Mouse (Mus musculus) Patski (cell line): ENCODE measurements around the gene Tsen54. TPM values are rescaled to one million over a fixed set of nuclear protein-coding genes. Genes with fewer than 3 reads are reported as not detected.

Experiments
- ATAC-seq: fragments of 100-300 bp; one replicate; pipeline ENCODE4 v1.8.0; 2021
- CTCF ChIA-PET: fragments of 350-600 bp; sonication (Branson Sonifier 250); formaldehyde crosslinking; loops from one replicate; lab custom pipeline; 2022; ENCODE audit warnings: inconsistent platforms; lab: Charles Lee
- POLR2A ChIA-PET: fragments of 350-600 bp; sonication (Branson Sonifier 250); formaldehyde crosslinking; loops from one replicate; lab custom pipeline; 2022; ENCODE audit warnings: antibody characterized with exemption, inconsistent platforms; lab: Charles Lee
- DNase-seq: peaks from one replicate; pipeline ENCODE4 v3.0.0-alpha.2; 2011; ENCODE audit warnings: low read depth, low spot score
- H3K27me3 ChIP-seq: fragments of 371-371 bp; one replicate; pipeline ENCODE4 v1.5.1; 2021
- CTCF ChIP-seq: fragments of 100-300 bp; IDR thresholded peaks from one replicate; pipeline ENCODE4 v1.5.1; 2021
- in situ Hi-C: fragments of 300-500 bp; cut with MboI; formaldehyde crosslinking; loops from 3 replicates; pipeline ENCODE4 v1.11.1; 2018; ENCODE audit warnings: low pct_unique_long_range_greater_than_20kb, mixed read lengths
- polyA plus RNA-seq: library from polyadenylated mRNA; unstranded; gene quantifications from one replicate; pipeline ENCODE4 v1.2.3, GENCODE M21; 2021

Gene Tsen54
- polyA plus RNA-seq, 1 experiment from 2014 or later: 52.3 TPM

- no peak for DNase-seq
- ATAC-seq: no peak
- no peak for TF ChIP-seq CTCF
- H3K27me3 ChIP-seq: no peaks in the 10 kb centered on the region
- in situ Hi-C loops: no loop called here
- ChIA-PET POLR2A (interaction anchor here (0.6 kb wide), 1 partner anchor 80 kb away, joined by 3 read pairs; no protein-coding TSS in a partner anchor), CTCF (interaction anchor here (1.3 kb wide), 1 partner anchor 10 kb away, joined by 5 read pairs; no protein-coding TSS in a partner anchor)
Measured at GRCm38 (mm10) chr11:115803072-115803709, 11.3 kb upstream of the Tsen54 start.

- POLR2A ChIA-PET: interaction anchor here (1.3 kb wide), 1 partner anchor 9 kb away, joined by 3 read pairs; no protein-coding TSS in a partner anchor
- H3K27me3 ChIP-seq: no peaks in the 10 kb centered on the region
- TF ChIP-seq CTCF: no peak
- in situ Hi-C loops: no loop called here
- ATAC-seq: no peak
- CTCF ChIA-PET: no interaction called here
- DNase-seq: no peak
Measured at GRCm38 (mm10) chr11:115805005-115805404, 9.5 kb upstream of the Tsen54 start.

GRCm38 (mm10) chr11:115806154-115806553 is 8.4 kb upstream of the Tsen54 start:
- POLR2A ChIA-PET: no interaction called here
- DNase-seq (no peak), ATAC-seq (no peak)
- in situ Hi-C loops: no loop called here
- H3K27me3 ChIP-seq: no peaks in the 10 kb centered on the region
- CTCF ChIA-PET: no interaction called here
- no peak for TF ChIP-seq CTCF

DNA sequence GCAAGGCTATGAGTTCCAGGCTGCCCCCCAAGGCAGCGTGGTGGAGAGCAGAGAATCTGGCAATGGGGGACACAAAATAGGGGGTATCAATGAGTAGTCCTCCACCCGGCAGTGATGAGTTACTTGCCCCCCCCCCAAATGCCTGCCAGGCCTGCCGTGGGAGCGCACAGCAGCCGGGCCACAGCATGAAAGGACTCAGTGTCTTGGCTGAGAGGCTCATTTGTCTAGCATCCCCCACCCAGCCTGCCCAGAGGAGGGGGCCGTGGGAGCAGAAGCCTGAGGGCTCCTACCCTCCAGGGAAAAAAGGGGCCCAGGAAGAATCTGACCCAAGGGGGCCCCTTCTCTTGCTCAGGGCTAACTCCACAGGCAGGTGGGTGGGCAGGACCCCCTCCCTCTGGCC is 7.2 kb upstream of the Tsen54 start:
- POLR2A ChIA-PET: interaction anchor here (1.9 kb wide), 1 partner anchor 9 kb away, joined by 5 read pairs; no protein-coding TSS in a partner anchor
- DNase-seq: no peak
- CTCF ChIA-PET: no interaction called here
- TF ChIP-seq CTCF: no peak
- in situ Hi-C loops: no loop called here
- ATAC-seq: no peak
- no peaks in the 10 kb centered on the region for H3K27me3 ChIP-seq

- in situ Hi-C loops: no loop called here
- no peak for DNase-seq
- no peak for TF ChIP-seq CTCF
- CTCF ChIA-PET: no interaction called here
- POLR2A ChIA-PET: interaction anchor here (1.9 kb wide), 1 partner anchor 10 kb away, joined by 5 read pairs; no protein-coding TSS in a partner anchor
- no peaks in the 10 kb centered on the region for H3K27me3 ChIP-seq
- ATAC-seq: no peak
Measured at GRCm38 (mm10) chr11:115807971-115808370, 6.6 kb upstream of the Tsen54 start.

- no peak for TF ChIP-seq CTCF
- in situ Hi-C loops: no loop called here
- DNase-seq (no peak), ATAC-seq (no peak)
- CTCF ChIA-PET: no interaction called here
- H3K27me3 ChIP-seq: no peaks in the 10 kb centered on the region
- POLR2A ChIA-PET: interaction anchor here (1.9 kb wide), 1 partner anchor 11 kb away, joined by 5 read pairs; no protein-coding TSS in a partner anchor
Measured at GRCm38 (mm10) chr11:115808696-115809310, 5.7 kb upstream of the Tsen54 start.

DNA sequence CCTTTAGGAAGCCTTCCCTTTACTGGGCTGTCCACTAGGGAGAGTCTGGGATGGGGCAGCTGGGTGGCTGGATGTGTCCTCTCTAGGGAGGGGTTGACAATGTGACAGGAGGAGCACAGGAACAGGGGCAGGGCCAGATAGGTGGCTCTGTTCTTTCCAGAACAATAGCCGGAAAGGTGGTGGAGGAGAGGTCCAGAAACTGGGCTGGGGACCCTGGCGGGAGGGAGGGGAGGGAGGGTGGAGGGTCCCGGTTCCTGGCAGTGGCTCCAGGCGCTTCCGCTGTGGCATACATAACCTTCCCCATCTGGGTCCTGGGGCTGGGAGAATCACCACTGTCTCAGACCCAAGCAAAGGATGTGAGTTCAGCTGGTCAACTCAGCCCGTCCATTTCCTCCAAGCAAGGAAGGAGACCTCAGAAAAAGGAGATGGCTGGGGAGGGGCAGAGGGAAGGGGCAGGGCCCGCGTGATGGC is 5.2 kb upstream of the Tsen54 start:
- TF ChIP-seq CTCF: no peak
- DNase-seq (no peak), ATAC-seq (no peak)
- in situ Hi-C loops: no loop called here
- CTCF ChIA-PET: interaction anchor here (0.9 to 2.0 kb wide), 2 partner anchors 67 to 87 kb away, joined by 4 to 6 read pairs; no protein-coding TSS in a partner anchor
- POLR2A ChIA-PET: interaction anchor here (0.7 kb wide), 1 partner anchor 107 kb away, joined by 3 read pairs; no protein-coding TSS in a partner anchor
- H3K27me3 ChIP-seq: no peaks in the 10 kb centered on the region

DNA sequence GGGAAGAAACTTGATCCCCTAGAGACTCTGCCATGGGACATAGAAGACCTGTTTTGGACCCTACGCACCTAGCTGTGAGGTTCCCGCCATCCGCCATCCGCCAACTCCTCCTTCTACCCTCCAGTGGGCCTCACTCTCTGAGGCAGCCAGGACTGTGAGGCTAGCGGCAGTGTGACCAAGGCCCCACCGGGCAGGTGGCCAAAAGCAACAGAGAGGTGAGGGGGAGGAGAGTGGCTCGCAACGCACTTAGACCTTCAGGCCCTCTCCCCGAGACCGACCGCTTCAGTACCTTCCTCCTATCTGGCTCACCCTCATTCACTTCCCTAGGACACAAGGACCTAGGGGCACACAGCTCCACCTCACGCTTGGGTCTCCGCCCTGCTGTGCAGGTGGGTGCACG is 4.1 kb upstream of the Tsen54 start:
- in situ Hi-C loops: loop anchor here (5.0 kb wide), 2 partner anchors 88 to 173 kb away; no protein-coding TSS in a partner anchor
- H3K27me3 ChIP-seq: no peaks in the 10 kb centered on the region
- no peak for TF ChIP-seq CTCF
- ATAC-seq (no peak), DNase-seq (no peak)
- POLR2A ChIA-PET: interaction anchor here (1.1 to 1.7 kb wide), 3 partner anchors 10 to 87 kb away, joined by 3 to 6 read pairs (median 4); no protein-coding TSS in a partner anchor
- CTCF ChIA-PET: interaction anchor here (2.0 kb wide), 1 partner anchor 88 kb away, joined by 6 read pairs; no protein-coding TSS in a partner anchor

DNA sequence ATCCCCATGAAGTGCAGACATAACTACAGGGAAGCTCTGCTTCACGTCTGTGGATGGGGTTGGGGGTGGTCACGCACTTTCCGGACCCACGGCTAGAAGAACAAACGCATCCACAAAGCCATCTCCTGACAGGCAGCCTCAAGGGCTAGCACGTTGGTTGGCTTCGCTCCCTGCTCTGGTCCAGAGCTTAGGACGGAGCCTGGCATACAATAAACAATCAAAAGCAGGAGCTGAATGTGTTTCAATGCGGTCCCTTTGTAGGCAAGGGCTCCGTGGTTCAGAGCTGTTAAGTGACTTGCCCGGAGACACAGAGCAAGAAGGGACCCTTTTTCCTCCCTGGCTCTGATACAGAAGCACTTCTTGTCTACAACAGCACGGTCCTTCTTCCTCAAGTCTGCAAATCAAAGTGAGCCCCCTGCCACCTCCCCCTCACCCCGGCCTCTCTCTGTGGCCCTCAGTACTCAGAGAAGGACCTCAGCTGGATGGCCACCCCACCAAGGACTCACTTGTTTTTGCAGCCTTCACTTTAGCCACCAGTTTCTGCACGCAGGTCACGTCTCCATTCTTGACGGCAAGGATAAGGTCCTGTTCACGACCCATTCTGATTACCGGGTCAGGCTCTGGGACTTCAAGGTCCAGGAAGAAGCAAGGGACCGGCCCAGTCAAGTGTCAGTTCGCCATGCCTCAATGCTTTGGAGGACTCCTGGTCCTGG is 3.0 kb upstream of the Tsen54 start:
- in situ Hi-C loops: loop anchor here (5.0 kb wide), 2 partner anchors 89 to 174 kb away; no protein-coding TSS in a partner anchor
- ChIA-PET CTCF (interaction anchor here (0.8 to 2.0 kb wide), 3 partner anchors 33 to 97 kb away, joined by 3 to 6 read pairs (median 3); no protein-coding TSS in a partner anchor), POLR2A (interaction anchor here (0.6 to 1.7 kb wide), 3 partner anchors 12 to 88 kb away, joined by 3 to 6 read pairs (median 4); no protein-coding TSS in a partner anchor)
- DNase-seq: no peak
- H3K27me3 ChIP-seq: no peaks in the 10 kb centered on the region
- no peak for ATAC-seq
- no peak for TF ChIP-seq CTCF

DNA sequence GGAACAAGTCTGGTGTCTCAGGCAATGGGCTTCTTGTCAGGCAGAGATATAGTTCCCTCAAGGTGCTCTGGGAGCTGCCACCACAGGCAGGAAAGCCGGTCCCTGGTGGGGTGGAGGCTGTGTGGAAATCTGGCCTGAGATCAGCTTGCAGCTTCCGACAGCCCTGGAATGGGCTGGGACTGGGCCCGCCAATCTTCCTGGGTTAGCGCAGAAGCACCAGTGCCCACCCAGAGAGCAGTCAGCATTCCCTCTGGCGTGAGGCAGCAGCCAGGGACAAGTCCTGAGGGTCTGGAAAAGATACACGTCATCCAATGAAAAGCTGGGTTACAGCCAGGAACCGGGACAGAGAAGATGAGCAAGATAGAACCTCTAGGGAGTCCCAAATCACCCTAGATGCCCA is 2.4 kb upstream of the Tsen54 start:
- ChIA-PET CTCF (interaction anchor here (1.1 kb wide), 1 partner anchor 34 kb away, joined by 3 read pairs; no protein-coding TSS in a partner anchor), POLR2A (interaction anchor here (1.4 kb wide), 1 partner anchor 16 kb away, joined by 3 read pairs; no protein-coding TSS in a partner anchor)
- TF ChIP-seq CTCF: no peak
- in situ Hi-C loops: loop anchor here (5.0 kb wide), 2 partner anchors 90 to 175 kb away; no protein-coding TSS in a partner anchor
- H3K27me3 ChIP-seq: no peaks in the 10 kb centered on the region
- no peak for DNase-seq
- ATAC-seq: no peak
